Mouse (Mus musculus): ENCODE measurements around the gene Fam222b.
"Not testable (repeated sequence)": the region's sequence is repeated elsewhere in the genome, so short reads cannot be mapped to it uniquely, and the experiment has no call there.

Gene Fam222b

DNA sequence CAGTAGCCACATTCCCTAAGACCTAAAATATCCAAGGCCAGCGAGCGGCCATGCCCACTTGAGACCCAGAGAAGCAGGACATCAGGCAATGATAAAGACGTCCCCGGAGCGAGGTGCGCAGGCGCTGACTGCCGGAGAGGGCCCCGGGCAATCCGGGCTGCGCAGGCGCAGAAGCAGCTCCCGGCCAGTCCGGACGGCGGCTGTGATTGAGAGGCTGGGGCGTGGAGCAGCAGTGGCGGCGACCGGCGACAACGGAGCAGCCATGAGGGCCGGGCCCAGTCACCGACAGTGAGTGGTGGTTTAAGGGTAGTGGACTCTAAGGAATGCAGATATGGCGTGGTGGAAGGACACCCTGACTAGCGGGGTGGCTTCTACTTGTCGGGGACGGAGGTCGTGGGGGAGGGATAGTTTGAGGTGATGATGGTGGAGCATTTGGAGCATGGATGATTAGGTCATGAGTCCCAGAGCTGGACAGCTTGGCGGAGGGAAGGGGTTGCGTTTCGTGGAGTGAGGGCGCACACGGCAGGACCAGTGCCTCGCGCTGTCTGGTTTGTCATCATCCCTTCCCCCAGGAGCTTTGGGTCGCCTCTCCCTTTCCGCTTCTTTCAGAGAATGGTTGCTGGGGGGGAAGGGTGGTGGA is at the start of gene Fam222b:
TSS of gene Fam222b (plus strand) at position 157 of the 640 bp plus-strand sequence.
- peak; percentile 94 to 96 for DNase-seq

DNA sequence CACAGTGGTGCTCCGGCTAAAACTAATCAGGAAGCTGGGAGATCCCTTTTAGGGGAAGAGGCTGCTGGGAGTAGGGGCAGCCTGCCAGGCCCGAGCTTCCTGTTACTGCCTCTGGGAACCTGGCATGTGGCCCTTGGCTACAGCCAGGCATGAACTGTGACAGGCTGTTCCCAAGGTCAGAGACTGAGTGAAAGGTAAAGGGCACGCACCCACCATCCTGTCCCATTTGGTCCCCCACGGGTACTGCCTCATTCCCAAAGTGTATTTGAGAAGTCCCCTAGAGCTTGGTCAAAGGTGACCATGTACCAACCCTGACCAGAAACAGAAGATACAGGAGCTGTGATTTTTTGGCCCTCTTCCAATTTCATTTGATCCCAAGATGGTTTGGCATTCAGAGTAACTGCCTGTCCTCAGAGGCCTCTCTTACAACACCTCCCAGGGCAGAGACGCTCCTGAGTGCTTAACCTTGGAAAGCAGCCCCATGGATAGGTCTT is 49.7 kb upstream of the Fam222b start:
- peak; percentile 65 to 78 for DNase-seq

DNA sequence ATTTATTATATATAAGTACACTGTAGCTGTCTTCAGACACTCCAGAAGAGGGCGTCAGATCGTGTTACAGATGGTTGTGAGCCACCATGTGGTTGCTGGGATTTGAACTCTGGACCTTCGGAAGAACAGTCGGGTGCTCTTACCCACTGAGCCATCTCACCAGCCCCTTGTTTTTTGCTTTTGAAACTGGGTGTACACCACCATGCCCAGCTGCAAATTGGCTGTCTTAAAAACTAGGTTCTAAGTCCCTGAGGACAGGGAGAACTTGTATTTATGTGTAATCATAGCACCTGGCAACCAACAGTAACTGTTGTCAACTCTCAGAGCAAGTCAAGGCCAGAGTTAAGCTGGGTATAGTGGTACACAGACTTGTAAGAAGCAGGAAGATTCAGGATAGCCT is 45.8 kb upstream of the Fam222b start:
- DNase-seq, result not testable (repeated sequence)

DNA sequence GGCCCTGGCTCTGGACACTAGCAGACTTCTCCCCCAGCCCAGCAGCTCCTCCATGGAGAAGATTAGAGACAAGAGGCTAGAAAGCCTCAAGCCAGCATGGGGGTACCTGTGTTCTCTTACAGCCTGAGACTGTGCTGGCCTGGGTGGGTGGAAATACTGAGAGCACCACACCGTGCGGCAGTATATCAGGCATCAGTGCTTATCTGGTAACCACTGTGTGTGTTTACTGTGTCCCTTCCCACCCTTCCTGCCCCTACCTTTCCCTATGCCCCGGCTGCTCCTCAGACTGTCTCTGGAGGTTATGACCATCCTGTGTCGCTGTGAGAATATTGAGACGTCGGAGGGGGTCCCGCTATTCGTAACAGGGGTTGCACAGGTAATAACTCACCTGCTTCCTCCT is 41.4 kb upstream of the Fam222b start:
- DNase-seq, result no peak

DNA sequence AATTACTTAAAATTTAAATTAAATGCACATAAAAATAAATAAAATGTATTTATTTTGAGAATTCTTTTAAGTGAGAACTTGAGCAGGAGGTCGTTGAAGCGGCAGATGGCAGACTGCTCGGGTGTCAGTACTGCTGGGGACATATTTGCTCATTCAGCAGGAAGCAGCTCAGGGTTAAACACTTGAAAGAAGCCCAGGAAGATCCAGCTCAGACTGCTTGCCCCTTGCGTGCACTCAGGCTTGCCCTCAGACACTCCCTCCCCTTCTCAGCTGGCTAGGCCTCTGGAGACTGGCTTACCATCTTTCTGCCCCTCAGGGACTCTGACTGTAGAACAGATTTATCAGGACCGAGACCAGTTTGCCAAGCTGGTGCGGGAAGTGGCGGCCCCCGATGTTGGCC is 37.5 kb upstream of the Fam222b start:
- DNase-seq, result peak in 1 of 2 experiments; percentile 37

DNA sequence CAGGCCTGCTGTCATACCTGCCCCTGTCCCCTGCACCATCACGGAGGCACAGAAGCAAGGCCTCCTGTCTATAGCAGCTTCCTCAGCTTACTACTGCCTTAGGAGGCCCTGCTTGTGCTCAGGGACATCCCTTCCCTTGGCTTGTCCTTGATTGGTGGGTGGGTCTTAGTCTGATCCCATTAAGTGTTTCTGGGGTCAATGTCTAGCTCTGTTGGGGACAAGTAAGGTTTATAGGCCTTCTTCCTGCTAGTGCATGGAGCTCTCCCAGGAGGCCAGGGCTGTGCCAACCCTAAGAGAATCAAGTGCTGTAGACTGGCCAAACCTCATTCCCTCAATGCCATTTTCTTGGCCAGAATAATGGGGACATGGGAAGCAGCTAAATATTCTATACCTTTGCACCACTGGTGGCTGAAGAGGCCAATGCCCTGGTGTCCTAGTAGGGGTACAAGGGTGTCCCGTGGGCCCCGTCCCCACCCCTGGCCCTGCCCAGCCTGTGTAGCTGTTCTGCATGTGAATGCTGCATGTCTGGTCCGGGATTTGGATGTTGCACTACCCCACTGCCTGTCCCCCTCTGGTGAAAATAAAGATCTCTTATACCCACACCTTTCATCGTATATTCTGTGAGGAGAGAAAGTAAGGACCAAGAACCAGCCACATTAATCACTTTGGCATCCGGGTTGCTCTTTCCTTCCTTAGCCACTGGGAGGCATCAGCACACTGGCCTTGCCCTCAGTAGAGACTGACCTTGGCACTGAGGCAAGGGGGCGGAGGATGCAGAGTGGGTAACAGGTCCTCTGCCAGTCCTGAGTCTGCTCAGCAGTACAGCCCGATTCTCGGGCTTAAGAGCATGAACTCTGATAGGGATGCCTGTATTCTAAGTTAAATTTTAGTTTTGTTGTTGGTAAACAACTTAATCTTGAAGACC is 34.4 kb upstream of the Fam222b start:
- peak; percentile 77 to 86 for DNase-seq

DNA sequence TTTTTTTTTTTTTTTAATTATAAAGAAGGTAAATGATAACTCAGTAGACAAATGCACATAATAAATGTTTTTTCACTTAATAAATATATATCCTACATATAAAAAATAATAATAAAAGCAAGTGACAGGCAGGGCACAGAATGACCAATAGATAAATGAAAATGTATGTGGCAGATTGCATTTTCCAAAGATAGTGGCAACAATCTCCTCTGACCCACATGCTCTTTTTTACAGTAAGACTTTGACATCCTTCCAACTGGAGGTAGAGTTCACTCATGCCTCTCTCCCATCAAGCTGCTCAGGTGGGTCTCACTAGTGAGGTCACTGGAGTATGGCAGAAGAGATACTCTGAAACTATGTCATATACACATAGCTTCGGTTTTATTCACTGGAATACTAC is 31.9 kb upstream of the Fam222b start:
- DNase-seq, result no peak

DNA sequence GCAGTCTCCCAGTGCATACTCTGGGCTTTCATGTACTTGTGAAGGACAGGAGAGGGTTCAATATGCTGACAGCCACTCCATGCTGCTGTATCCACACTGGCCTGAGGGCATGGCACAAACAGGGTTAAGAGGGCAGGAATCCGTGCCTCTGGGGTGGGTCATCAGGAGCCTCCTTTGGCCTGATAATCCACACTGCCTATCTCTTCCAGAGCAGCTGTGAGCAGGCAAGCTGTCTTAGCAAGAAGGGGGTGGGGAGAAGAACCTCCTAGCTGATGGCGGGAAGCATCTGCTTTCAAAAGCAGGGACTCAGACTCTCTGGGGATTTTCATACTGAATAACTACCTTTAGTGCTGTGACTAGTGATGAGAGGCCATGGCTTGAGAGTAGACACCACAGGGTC is 28.6 kb upstream of the Fam222b start:
- DNase-seq, result no peak

DNA sequence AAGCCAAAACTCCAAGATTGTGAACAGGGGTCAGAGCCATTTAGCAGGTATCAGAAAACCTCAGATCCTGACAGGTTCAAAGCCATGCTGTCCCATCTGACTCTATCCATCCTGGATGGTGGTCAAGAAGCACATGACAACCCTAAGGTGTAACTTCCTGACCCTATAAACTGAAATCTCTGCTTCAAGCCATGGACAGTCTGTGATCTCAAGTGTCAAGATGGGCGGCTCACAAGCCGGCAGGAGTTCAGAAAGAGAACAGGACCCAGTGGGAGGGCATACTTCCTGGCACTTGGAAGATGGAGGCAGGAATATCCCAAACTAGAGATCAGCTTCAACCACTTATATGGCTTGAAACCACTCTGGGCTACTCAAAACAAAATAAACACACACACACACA is 27.8 kb upstream of the Fam222b start:
- no peak for DNase-seq

DNA sequence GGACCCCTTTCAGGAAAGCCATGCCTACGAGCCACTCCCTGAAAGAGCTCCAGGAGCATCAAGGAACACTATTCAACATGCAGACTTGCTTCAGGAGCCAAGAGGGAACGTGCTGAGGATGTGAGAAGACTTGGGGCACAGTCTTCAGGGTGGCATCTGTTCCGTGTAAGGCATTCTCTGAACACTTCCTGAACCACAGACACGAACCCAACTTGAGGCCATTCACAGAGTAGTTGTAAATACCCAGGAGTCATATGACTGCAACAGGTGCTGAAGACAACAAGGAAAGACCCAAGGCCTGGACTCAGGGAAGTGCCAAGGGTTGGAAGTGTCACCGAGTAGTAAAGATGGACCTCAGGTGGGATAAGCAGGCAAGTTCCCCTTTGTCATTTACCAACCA is 26.9 kb upstream of the Fam222b start:
- DNase-seq, result no peak

DNA sequence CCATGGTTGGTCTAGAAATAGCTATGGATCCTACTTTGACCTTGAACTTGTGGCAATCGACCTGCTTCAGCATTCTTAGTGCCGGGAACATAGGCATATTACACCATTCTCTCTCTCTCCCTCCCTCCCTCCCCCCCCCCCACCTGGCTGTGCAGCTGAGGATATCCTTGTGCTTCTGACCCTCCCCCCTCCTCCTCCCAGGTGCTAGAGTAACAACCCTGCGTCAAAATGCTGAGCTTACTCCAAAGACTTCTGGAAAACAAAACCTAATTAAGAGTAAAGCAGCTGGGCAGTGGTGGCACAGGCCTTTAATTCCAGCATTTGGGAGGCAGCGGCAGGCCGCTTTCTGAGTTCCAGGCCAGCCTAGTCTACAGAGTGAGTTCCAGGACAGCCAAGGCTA is 25.3 kb upstream of the Fam222b start:
- DNase-seq, result no peak

DNA sequence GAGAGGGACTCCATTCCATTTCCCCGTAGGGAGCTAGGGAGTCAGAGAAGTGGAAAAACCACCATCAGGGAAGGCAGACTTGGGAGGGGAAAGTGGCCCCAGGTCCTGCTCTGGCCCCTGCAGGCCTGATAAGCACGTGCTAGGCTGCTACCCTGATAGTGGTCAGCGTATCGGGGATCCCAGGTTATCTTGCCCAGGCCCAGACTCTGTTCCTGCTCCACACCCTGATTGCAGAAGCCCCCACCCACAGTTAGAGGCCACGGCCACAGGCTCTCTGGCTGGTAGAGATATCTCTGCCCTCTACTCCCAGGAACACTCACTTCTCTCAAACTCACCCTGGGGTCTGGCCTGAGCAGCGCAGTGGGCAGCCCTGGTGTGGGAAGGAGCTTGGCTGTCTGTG is 24.8 kb upstream of the Fam222b start:
- DNase-seq, result no peak

DNA sequence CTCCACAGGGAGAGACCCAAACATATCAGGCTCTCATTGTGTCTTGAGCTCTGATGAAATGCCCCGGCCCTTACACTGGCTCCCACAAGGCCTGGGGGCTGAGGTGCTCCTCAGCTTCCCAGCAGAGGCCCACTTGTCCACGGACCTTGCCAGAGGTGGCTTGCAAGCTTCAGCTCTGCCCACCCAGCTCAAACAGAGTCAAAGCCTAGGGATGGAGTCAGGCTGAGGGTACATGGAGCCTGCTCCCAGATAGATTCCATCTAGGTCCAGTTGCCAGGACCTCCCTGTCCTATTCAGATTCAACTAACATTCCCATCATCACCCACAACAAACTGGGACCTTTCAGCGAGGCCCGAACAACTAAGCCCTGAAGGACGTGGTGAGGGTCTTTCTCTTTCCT is 22.5 kb upstream of the Fam222b start:
- no peak for DNase-seq

DNA sequence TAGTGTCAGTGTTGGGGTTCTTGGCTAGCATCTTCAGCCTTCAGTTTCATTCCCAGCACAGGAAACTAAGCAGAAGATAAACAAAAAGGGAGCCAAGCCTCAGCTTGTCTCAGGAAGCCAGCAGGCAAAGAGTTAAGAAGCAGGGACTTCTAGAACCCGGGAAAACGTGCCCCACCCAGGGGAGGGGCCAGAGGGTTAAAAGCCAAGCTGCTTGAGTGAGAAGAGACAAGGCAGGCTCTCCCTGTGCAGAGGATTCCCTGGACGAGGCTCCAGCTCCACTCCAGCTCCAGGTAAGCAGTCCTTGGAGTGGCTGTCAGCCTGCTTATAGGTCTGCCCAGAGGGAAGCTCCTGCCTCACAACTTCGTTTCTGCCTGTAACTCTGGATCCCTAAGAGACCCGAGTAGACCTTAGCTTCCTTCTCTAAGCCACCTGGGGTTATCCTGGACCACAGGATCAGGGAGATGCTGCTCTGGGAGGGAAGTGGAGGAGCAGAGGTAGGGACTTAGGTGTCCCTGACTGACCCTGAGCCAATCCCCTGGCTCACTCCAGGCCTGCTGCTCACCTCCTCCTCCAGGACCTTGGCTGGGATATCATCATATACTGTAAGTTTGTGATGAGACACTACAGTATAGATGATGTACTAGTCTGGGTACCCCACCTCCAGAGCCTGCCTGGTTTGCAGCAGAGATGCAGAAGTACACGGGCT is 21.9 kb upstream of the Fam222b start:
- no peak for DNase-seq

DNA sequence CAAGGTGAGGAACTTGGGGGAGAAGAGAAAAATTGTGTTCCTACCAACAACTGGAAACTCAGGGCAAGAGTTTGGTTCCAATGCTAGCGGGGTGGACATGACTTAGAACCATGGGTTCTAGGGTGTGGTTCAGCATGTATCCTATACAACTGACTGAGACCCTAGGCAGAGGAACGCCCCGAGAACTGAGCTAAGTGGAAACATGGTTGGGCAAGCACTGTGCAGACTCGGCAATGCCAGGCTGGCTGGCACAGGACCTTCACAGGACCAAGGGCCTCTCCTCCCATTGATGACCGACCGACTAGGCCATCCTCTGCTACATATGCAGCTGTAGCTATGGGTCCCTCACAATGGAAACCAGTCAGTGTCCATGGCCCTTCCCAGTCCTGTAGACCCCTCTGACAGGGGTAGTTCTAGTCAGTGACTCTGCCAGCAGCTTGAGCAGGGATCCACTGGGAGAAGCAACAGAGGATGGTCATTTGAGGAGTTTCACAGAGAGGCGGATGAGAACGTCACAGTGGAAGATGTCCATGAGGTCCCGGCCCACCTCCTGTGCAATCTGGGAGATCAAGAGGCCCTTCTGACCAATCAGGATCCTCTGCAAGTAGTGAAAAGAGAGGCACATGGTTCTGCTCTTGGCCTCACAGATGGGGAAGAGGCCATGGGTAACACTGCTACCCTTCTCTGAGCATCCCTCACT is 20.7 kb upstream of the Fam222b start:
- no peak for DNase-seq

DNA sequence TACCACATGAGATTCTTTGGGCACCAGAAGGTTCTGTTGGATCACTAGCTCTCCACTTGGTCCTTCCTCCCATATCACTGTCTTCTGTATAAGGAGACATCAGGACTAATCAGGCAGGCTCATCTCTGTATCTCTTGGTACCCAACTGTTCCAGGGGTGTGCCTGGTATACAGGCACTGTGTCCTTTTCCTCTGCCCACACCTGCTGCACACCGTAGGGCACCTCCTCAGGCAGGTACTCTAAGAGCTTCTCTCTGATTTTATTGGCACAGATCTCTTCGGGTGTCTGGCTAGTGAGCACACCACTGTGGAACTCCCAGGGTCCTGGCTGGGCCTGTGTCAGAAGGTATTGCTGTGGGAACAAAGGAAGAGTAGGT is 20.2 kb upstream of the Fam222b start:
- DNase-seq, result no peak

DNA sequence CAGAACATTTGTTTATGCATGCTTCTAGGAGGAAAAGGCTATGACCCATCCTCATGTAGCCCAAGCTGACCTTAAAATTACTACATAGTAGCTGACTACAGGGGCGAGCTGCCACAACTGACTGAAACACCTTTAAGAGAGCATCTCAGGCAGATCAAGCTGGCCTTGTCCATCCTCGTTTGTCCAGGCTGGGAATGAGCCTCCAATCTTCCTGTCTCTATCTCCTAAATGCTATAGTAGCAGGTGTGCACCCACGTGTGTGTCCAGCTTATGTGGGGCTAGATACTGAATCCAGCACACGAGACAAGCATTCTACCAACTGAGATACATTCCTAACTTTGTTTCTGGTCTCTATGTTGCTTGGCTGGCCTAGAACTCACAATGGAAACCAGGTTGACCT is 19.8 kb upstream of the Fam222b start:
- no peak for DNase-seq

DNA sequence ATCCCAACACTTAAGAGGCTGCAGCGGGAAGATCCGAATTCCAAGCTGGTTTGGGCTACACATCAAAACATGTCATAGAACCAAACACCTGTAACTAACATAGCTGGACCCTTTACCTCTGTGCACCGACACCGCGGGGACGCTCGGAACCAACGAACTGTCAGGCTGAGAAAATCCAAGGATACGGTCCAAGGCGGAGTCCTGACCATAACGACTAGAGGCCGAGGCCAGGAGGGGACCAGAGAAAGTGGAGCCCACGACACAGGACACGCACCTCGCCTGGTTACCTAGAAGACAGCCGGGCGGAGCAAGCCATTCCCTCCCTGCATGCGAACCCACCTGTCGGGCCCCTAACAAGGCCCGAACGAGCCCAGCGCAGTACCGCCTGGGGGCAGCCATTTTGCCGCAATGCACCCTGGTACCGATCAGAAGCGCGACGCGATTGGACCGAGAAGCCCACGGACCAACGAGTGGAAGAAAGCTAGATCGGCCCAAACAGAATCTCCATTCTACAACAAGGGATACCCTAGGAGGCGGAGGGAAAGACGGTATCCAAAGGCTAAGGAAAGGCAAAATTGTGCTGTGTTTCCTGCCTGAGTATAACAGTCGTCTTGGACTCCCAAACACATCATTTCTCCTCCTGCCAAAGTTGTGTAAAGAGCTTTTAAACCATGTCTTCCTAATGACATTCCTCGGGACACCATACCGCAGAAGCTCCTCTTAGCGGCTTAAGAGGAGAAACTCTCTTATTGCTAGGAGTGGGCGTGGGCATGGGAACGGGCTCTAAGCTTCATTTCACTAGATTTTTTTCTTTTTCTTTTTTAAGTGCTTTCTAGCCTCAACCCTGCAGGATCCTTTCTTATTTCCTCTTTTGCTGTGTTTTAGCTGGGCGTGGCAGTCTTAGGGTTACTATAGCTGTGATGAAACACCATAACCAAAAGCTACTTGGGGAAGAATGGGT is 14.2 kb upstream of the Fam222b start, which contains the start of gene Eral1:
TSS of gene Eral1 (minus strand) at position 423 of the 961 bp plus-strand sequence.
- peak; percentile 89 to 92 for DNase-seq

DNA sequence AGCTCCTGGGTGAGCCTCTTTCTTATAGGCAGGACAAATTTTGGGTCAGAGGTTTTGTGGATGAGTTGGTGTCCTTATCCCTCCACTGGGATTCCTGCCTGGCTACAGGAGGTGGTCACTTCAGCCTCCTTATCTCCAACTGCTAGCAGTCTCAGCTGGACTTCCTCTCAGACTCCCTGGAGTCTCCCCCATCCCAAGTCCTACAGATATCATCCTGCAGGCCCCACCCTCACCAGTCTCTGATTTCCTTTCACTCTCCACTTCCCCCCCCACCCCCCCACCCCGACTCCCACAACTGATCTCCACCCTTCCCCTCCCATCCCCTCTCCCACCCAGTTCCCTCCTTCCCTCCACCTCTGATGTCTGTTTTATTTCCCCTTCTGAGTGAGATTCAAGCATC is 10.9 kb upstream of the Fam222b start:
- no peak for DNase-seq

DNA sequence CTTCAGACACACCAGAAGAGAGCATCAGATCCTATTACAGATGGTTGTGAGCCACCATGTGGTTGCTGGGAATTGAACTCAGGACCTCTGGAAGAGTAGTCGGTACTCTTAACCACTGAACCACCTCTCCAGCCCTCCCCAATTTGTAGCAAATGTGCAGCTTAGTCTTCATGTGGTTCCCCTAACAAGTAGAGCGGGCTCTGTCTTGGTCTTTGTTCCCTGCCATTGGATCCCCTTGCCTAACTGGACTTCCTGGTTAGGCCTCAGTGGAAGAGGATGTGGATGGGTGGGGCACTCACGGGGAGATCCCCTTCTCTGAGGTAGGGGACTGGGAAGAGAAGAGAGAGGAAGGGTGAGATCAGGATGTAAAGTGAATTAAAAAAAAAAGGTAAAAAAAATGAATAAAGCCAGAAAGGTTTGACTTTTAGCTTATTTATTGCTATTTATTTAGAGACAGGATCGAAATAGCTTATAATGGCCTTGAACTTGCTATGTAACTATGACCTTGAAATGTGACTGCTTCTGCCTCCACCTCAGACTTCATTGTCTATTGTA is 7.5 kb upstream of the Fam222b start:
- DNase-seq, result no peak

DNA sequence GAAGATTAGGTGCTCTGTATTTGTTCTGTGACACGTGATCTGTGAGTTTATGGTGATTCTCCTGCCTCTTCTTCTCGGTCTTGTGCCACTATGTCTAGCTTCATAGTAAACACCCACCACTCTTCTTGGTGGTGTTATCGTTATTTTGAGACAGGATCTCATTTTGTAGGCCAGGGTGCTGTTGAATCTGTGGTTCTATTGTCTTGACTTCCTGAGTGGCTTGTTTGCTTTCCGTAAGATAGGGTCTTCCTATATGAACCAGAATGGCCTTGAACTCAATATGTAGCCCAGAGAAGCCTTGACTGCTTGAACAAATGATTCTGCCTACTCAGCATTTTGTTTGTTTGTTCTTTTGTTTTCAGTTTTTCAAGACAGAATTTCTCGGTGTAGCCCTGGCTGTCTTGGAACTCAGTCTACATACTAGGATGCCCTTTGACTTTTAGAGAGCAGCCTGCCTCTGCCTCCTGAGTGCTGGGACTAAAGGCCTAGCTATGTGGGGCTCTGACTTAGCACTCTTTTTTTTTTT is 6.6 kb upstream of the Fam222b start:
- no peak for DNase-seq
